Mouse (Mus musculus): ENCODE data around the gene Pnliprp1. TPM values are rescaled to one million over a fixed set of nuclear protein-coding genes. Genes with fewer than 3 reads are reported as not detected.

Pnliprp1 gene
- total RNA-seq, 4 experiments from 2014 or later, result not detected

- no peak for DNase-seq (ENCODE audit: low spot score in 2 of 2)
Measured at GRCm38 (mm10) chr19:58776461-58776860, 47.8 kb downstream of the Pnliprp1 start.

GRCm38 (mm10) chr19:58781566-58781965 lies 52.9 kb downstream of the Pnliprp1 start:
- no peak for DNase-seq (ENCODE audit: low spot score in 2 of 2)

GRCm38 (mm10) chr19:58783938-58784337 lies 55.3 kb downstream of the Pnliprp1 start:
- no peak for DNase-seq (ENCODE audit: low spot score in 2 of 2)

DNA sequence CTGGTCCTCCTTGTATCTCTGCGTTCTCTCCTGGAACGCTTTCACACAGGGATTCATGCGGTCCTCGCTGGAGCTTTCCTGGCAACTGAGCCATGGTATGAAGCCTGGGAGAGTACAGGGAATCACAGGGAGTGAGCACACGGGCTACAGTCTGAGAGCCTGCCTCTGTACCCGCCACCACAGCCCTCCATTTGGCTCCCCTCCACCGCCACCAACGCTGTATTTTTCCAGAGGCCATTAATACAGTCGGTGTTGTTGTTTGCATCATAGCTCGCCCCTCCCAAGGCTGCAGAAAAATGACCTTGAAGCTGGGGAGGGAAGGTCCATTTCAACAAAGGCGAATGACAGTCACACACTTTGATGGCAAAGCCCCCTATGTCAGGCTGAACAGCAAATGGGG lies 60.5 kb downstream of the Pnliprp1 start:
- no peak for DNase-seq (ENCODE audit: low spot score in 2 of 2)

Other genes starting within 250 kb of the Pnliprp1 start
- not detected for gene Ccdc172, start 216.9 kb upstream of the Pnliprp1 start, total RNA-seq (2022)
- gene Pnlip, start 76.4 kb upstream of the Pnliprp1 start, total RNA-seq (2022), result 1 to 10 TPM; 2.3 to 3.4 (median 2.7) TPM
- gene Pnliprp2, start 30.8 kb downstream of the Pnliprp1 start, total RNA-seq (2022), result not detected
- under 1 TPM in 2 of 4 experiments, not detected in 2; 0.34 to 0.53 TPM for gene 1700019N19Rik, start 65.6 kb downstream of the Pnliprp1 start, total RNA-seq (2022)
- 1 to 10 TPM; 2.2 to 3.0 (median 2.7) TPM for gene Eno4, start 214.5 kb downstream of the Pnliprp1 start, total RNA-seq (2022)
- 100 to 1,000 TPM; 180 to 214 (median 195) TPM for gene Hspa12a, start 214.8 kb downstream of the Pnliprp1 start, total RNA-seq (2022)

Data from left cerebral cortex, adult 8-10 months (tissue).